Mouse (Mus musculus) heart, embryonic 15.5 days (tissue): ENCODE data around the gene Apbb1. TPM values are rescaled to one million over a fixed set of nuclear protein-coding genes. Genes with fewer than 3 reads are reported as not detected.

Experiments used
- ATAC-seq: fragments of 200-750 bp; cut with Nextera tagmentation; replicated peaks from 2 replicates; pipeline ENCODE4 v1.8.0; 2017; ENCODE audit warnings: low read depth, moderate TSS enrichment; ENCODE audit not compliant: insufficient number of reproducible peaks, insufficient read depth, low FRiP score
- H3K27ac ChIP-seq: fragments of 300-500 bp; sonication (generic); 2 replicates; pipeline ENCODE4 v1.5.1; 2015; ENCODE audit warnings: mild to moderate bottlenecking, inconsistent platforms
- H3K27me3 ChIP-seq: fragments of 300-500 bp; sonication (generic); 2 replicates; pipeline ENCODE4 v1.6.1; 2015; ENCODE audit warnings: inconsistent platforms
- H3K36me3 ChIP-seq: fragments of 300-500 bp; sonication (generic); 2 replicates; pipeline ENCODE4 v1.6.1; 2015; ENCODE audit warnings: mild to moderate bottlenecking, inconsistent platforms
- H3K4me1 ChIP-seq: fragments of 300-500 bp; sonication (generic); replicated peaks from 2 replicates; pipeline ENCODE4 v1.6.1; 2015; ENCODE audit warnings: inconsistent platforms
- H3K4me2 ChIP-seq: fragments of 300-500 bp; sonication (generic); 2 replicates; pipeline ENCODE4 v1.6.1; 2015; ENCODE audit warnings: inconsistent platforms, mild to moderate bottlenecking, moderate library complexity
- H3K4me3 ChIP-seq: fragments of 300-500 bp; sonication (generic); 2 replicates; pipeline ENCODE4 v1.5.1; 2015; ENCODE audit warnings: mild to moderate bottlenecking, inconsistent platforms
- H3K9ac ChIP-seq: fragments of 300-500 bp; sonication (generic); 2 replicates; pipeline ENCODE4 v1.6.1; 2015; ENCODE audit warnings: mild to moderate bottlenecking, inconsistent platforms
- H3K9me3 ChIP-seq: fragments of 300-500 bp; sonication (generic); replicated peaks from 2 replicates; pipeline ENCODE4 v1.6.1; 2016; ENCODE audit warnings: inconsistent platforms
- WGBS: fragments of 180-500 bp; shearing (Covaris S2); methylation state at CpG from one replicate; pipeline ENCODE4 v1.1.7; 2015; ENCODE audit warnings: mixed read lengths; 5-methylcytosine and 5-hydroxymethylcytosine counted together
- polyA plus RNA-seq: library from polyadenylated mRNA; unstranded; fragments of >200 nt; fragmentation: Nextera tagmentation; extraction: Ambion mirVana; gene quantifications from 2 replicates; pipeline ENCODE4 v1.2.1, GENCODE M21; 2015

The Apbb1 gene
- polyA plus RNA-seq, 1 experiment from 2014 or later: 40.4 TPM

- Histone ChIP-seq H3K27ac (no peak overlapping the region), H3K9ac (no peak overlapping the region), H3K36me3 (peaks cover 13% of the 10 kb centered on the region; the same call in 1 of the 2 replicates), H3K4me2 (no peak overlapping the region), H3K4me1 (peaks cover 36% of the 10 kb centered on the region), H3K27me3 (no peaks in the 10 kb centered on the region), H3K4me3 (no peak overlapping the region), H3K9me3 (no peaks in the 10 kb centered on the region)
- 34% methylated on average over 12 of the region's 12 CpGs for WGBS
- ATAC-seq: no peak
Measured at GRCm38 (mm10) chr7:105569512-105570496, 11.6 kb downstream of the Apbb1 start.

- Histone ChIP-seq H3K9ac (no peak overlapping the region), H3K4me3 (no peak overlapping the region), H3K9me3 (no peaks in the 10 kb centered on the region), H3K27me3 (no peaks in the 10 kb centered on the region), H3K36me3 (peaks cover 21% of the 10 kb centered on the region; the same call in 1 of the 2 replicates), H3K27ac (no peak overlapping the region), H3K4me2 (no peak overlapping the region), H3K4me1 (peaks cover 38% of the 10 kb centered on the region)
- ATAC-seq: no peak
- WGBS: 26% methylated on average over 6 of the region's 6 CpGs
Measured at GRCm38 (mm10) chr7:105568988-105569471, 12.4 kb downstream of the Apbb1 start.

- H3K4me1 ChIP-seq: peaks cover 38% of the 10 kb centered on the region
- 44% methylated on average over 7 of the region's 7 CpGs for WGBS
- H3K9ac ChIP-seq: no peak overlapping the region
- H3K27ac ChIP-seq: no peak overlapping the region
- no peak overlapping the region for H3K4me3 ChIP-seq
- no peaks in the 10 kb centered on the region for H3K9me3 ChIP-seq
- ATAC-seq: no peak
- no peak overlapping the region for H3K4me2 ChIP-seq
- no peaks in the 10 kb centered on the region for H3K27me3 ChIP-seq
- peaks cover 21% of the 10 kb centered on the region; the same call in 1 of the 2 replicates for H3K36me3 ChIP-seq
Measured at GRCm38 (mm10) chr7:105568583-105568982, 12.9 kb downstream of the Apbb1 start.

GRCm38 (mm10) chr7:105565071-105565836 is 16.2 kb downstream of the Apbb1 start:
- no peak overlapping the region for H3K9ac ChIP-seq
- peaks cover 31% of the 10 kb centered on the region for H3K4me1 ChIP-seq
- 0 out of 2 replicates have a peak, but pooled peaks cover 11% of the 10 kb centered on the region for H3K36me3 ChIP-seq
- H3K27ac ChIP-seq: no peak overlapping the region
- no peaks in the 10 kb centered on the region for H3K9me3 ChIP-seq
- ATAC-seq: peak; percentile 73
- H3K27me3 ChIP-seq: no peaks in the 10 kb centered on the region
- no peak overlapping the region for H3K4me3 ChIP-seq
- WGBS: 68% methylated on average over 17 of the region's 17 CpGs
- no peak overlapping the region for H3K4me2 ChIP-seq

- Histone ChIP-seq H3K4me3 (no peak overlapping the region), H3K27me3 (no peaks in the 10 kb centered on the region), H3K4me2 (no peak overlapping the region), H3K9ac (no peak overlapping the region), H3K9me3 (no peaks in the 10 kb centered on the region), H3K4me1 (peaks cover 16% of the 10 kb centered on the region), H3K36me3 (peaks cover 24% of the 10 kb centered on the region; the same call in 1 of the 2 replicates), H3K27ac (no peak overlapping the region)
- no peak for ATAC-seq
- 78% methylated on average over 3 of the region's 3 CpGs for WGBS
Measured at GRCm38 (mm10) chr7:105563367-105563766, 18.1 kb downstream of the Apbb1 start.

GRCm38 (mm10) chr7:105562317-105562716 is 19.1 kb downstream of the Apbb1 start:
- no peak for ATAC-seq
- 83% methylated on average over 3 of the region's 3 CpGs for WGBS
- no peaks in the 10 kb centered on the region for H3K9me3 ChIP-seq

GRCm38 (mm10) chr7:105559016-105559415 is 22.4 kb downstream of the Apbb1 start:
- Histone ChIP-seq H3K36me3 (peaks cover 24% of the 10 kb centered on the region; the same call in 1 of the 2 replicates), H3K9ac (no peak overlapping the region), H3K4me2 (no peak overlapping the region), H3K9me3 (no peaks in the 10 kb centered on the region), H3K27ac (no peak overlapping the region), H3K27me3 (no peaks in the 10 kb centered on the region), H3K4me1 (peaks cover 14% of the 10 kb centered on the region), H3K4me3 (no peak overlapping the region)
- 89% methylated on average over 9 of the region's 9 CpGs for WGBS
- ATAC-seq: no peak

More at GRCm38 (mm10) chr7:105562317-105562716, 19.1 kb downstream of the Apbb1 start:
- H3K9ac ChIP-seq: no peak overlapping the region
- no peak overlapping the region for H3K4me2 ChIP-seq
- no peak overlapping the region for H3K4me3 ChIP-seq
- H3K27me3 ChIP-seq: no peaks in the 10 kb centered on the region
- no peak overlapping the region for H3K27ac ChIP-seq
- H3K4me1 ChIP-seq: peaks cover 16% of the 10 kb centered on the region
- peaks cover 34% of the 10 kb centered on the region; the same call in 1 of the 2 replicates for H3K36me3 ChIP-seq

- no peak overlapping the region for H3K4me3 ChIP-seq
- no peaks in the 10 kb centered on the region for H3K27me3 ChIP-seq
- ATAC-seq: no peak
- H3K4me1 ChIP-seq: peaks cover 14% of the 10 kb centered on the region
- H3K36me3 ChIP-seq: peaks cover 24% of the 10 kb centered on the region; the same call in 1 of the 2 replicates
- no peak overlapping the region for H3K4me2 ChIP-seq
- no peak overlapping the region for H3K9ac ChIP-seq
- H3K27ac ChIP-seq: no peak overlapping the region
- 79% methylated on average over 11 of the region's 11 CpGs for WGBS
- no peaks in the 10 kb centered on the region for H3K9me3 ChIP-seq
Measured at GRCm38 (mm10) chr7:105557671-105558070, 23.8 kb downstream of the Apbb1 start.

GRCm38 (mm10) chr7:105556406-105556805 is 25.0 kb downstream of the Apbb1 start:
- Histone ChIP-seq H3K9me3 (no peaks in the 10 kb centered on the region), H3K27me3 (no peaks in the 10 kb centered on the region), H3K36me3 (peaks cover 24% of the 10 kb centered on the region; the same call in 1 of the 2 replicates), H3K9ac (no peak overlapping the region), H3K4me3 (no peak overlapping the region), H3K27ac (no peak overlapping the region), H3K4me1 (peaks cover 14% of the 10 kb centered on the region), H3K4me2 (no peak overlapping the region)
- ATAC-seq: no peak
- 84% methylated on average over 8 of the region's 8 CpGs for WGBS

GRCm38 (mm10) chr7:105555571-105555970 is 25.9 kb downstream of the Apbb1 start:
- WGBS: 83% methylated on average over 10 of the region's 10 CpGs

More at GRCm38 (mm10) chr7:105555571-105555970, 25.9 kb downstream of the Apbb1 start:
- no peak for ATAC-seq
- Histone ChIP-seq H3K27ac (no peak overlapping the region), H3K36me3 (peaks cover 24% of the 10 kb centered on the region; the same call in 1 of the 2 replicates), H3K9me3 (no peaks in the 10 kb centered on the region), H3K27me3 (no peaks in the 10 kb centered on the region), H3K9ac (no peak overlapping the region), H3K4me1 (peaks cover 14% of the 10 kb centered on the region), H3K4me2 (peak overlapping the region; percentile 86), H3K4me3 (peak overlapping the region; percentile 84)
